Mouse (Mus musculus) regulatory T cell (primary cell): ENCODE measurements at regions not wholly inside any gene's neighbourhood (a gene's known extent, or its start where the extent isn't known, plus 50 kb on each side); places are given as distances from the start of the nearest gene placed in this dataset.

Experiments used
- in situ Hi-C: fragments of 300-600 bp; cut with MboI, MseI; formaldehyde crosslinking; loops from one replicate; pipeline ENCODE4 v1.15.1; 2025; ENCODE audit warnings: high pct_unique_total_duplicates

DNA sequence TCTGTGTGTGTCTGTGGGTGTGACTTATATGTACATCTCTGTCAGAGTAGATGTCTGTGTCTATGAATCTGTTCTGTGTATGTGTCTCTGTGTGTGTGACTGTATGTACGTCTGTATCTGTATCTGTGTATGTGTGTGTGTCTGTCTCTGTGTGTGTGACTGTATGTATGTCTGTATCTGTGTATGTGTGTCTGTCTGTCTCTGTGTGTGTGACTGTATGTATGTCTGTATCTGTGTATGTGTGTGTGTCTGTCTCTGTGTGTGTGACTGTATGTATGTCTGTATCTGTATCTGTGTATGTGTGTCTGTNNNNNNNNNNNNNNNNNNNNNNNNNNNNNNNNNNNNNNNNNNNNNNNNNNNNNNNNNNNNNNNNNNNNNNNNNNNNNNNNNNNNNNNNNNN is 88.3 kb downstream of the Sspn start:
- in situ Hi-C loops, result loop anchor here (5.0 to 10.0 kb wide), 4 partner anchors 53 to 395 kb away; no protein-coding TSS in a partner anchor
